Mouse (Mus musculus): ENCODE measurements around the gene Lce3c. TPM values are rescaled to one million over a fixed set of nuclear protein-coding genes. Genes with fewer than 3 reads are reported as not detected.

The Lce3c gene
- polyA plus RNA-seq, 1 experiment from 2014 or later: not detected

Other genes starting within 250 kb of the Lce3c start
- not detected in 2 replicates for gene Lce1e, start 235.4 kb upstream of the Lce3c start, polyA plus RNA-seq (2015; fragmentation: Nextera tagmentation; extraction: Ambion mirVana)
- gene Lce1f, start 224.1 kb upstream of the Lce3c start, polyA plus RNA-seq (2015; fragmentation: Nextera tagmentation; extraction: Ambion mirVana): not detected in 2 replicates
- gene Gm38119, start 205.4 kb upstream of the Lce3c start, polyA plus RNA-seq (2015; fragmentation: Nextera tagmentation; extraction: Ambion mirVana): not detected in 2 replicates
- gene Lce1g, start 192.1 kb upstream of the Lce3c start, polyA plus RNA-seq (2015; fragmentation: Nextera tagmentation; extraction: Ambion mirVana): not detected in 2 replicates
- gene Lce1h, start 179.4 kb upstream of the Lce3c start, polyA plus RNA-seq (2015; fragmentation: Nextera tagmentation; extraction: Ambion mirVana): not detected in 2 replicates
- gene Lce1i, start 165.6 kb upstream of the Lce3c start, polyA plus RNA-seq (2015; fragmentation: Nextera tagmentation; extraction: Ambion mirVana): not detected in 2 replicates
- not detected in 2 replicates for gene Lce1j, start 154.0 kb upstream of the Lce3c start, polyA plus RNA-seq (2015; fragmentation: Nextera tagmentation; extraction: Ambion mirVana)
- not detected in 2 replicates for gene Lce1k, start 136.6 kb upstream of the Lce3c start, polyA plus RNA-seq (2015; fragmentation: Nextera tagmentation; extraction: Ambion mirVana)
- gene Kprp, start 117.2 kb upstream of the Lce3c start, polyA plus RNA-seq (2015; fragmentation: Nextera tagmentation; extraction: Ambion mirVana): not detected in 2 replicates
- gene Lce1l, start 93.2 kb upstream of the Lce3c start, polyA plus RNA-seq (2015; fragmentation: Nextera tagmentation; extraction: Ambion mirVana): not detected in 2 replicates
- gene 2310050C09Rik, start 74.3 kb upstream of the Lce3c start, polyA plus RNA-seq (2015; fragmentation: Nextera tagmentation; extraction: Ambion mirVana): not detected in 2 replicates
- not detected in 2 replicates for gene Lce3a, start 18.3 kb upstream of the Lce3c start, polyA plus RNA-seq (2015; fragmentation: Nextera tagmentation; extraction: Ambion mirVana)
- not detected in 2 replicates for gene Lce3b, start 11.5 kb upstream of the Lce3c start, polyA plus RNA-seq (2015; fragmentation: Nextera tagmentation; extraction: Ambion mirVana)
- gene Lce3d, start 12.9 kb downstream of the Lce3c start, polyA plus RNA-seq (2015; fragmentation: Nextera tagmentation; extraction: Ambion mirVana): not detected in 2 replicates
- gene Lce3e, start 22.6 kb downstream of the Lce3c start, polyA plus RNA-seq (2015; fragmentation: Nextera tagmentation; extraction: Ambion mirVana): not detected in 2 replicates
- not detected in 2 replicates for gene Lce3f, start 47.7 kb downstream of the Lce3c start, polyA plus RNA-seq (2015; fragmentation: Nextera tagmentation; extraction: Ambion mirVana)
- gene Crct1, start 71.2 kb downstream of the Lce3c start, polyA plus RNA-seq (2015; fragmentation: Nextera tagmentation; extraction: Ambion mirVana): not detected in 2 replicates
- not detected in 2 replicates for gene Lce1m, start 74.6 kb downstream of the Lce3c start, polyA plus RNA-seq (2015; fragmentation: Nextera tagmentation; extraction: Ambion mirVana)
- gene Gm4858, start 124.3 kb downstream of the Lce3c start, polyA plus RNA-seq (2015; fragmentation: Nextera tagmentation; extraction: Ambion mirVana): not detected in 2 replicates
- not detected in 2 replicates for gene Crnn, start 200.3 kb downstream of the Lce3c start, polyA plus RNA-seq (2015; fragmentation: Nextera tagmentation; extraction: Ambion mirVana)

All from intestine, embryonic 15.5 days (tissue).